Mouse (Mus musculus) kidney, postnatal 4 days (tissue): ENCODE measurements around the gene Tbccd1.

Experiments
- DNase-seq, 2 experiments: peaks; one replicate each; pipeline ENCODE4 v3.0.0; 2021; ENCODE audit warnings: mixed read lengths in 2 of 2

Gene Tbccd1

DNA sequence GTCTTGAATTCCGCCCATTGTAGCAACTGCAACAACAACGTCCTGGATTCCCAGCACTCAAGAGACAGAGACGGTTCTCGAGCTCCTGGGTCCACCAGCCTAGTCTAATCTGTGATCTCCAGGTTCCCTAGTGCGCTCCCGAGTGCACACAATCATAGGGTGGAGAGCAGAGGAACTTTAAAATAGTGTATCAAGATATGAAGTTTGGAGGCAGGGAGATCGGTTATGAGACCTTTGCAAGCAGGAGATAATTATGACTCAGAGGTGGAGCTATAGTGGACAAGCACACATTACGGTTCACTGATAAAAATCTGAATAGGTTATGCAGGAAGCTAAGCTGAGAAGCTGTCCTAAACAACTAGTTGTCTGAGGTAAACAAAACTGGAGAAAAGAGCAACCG lies 696 bp downstream of the Tbccd1 start:
- DNase-seq = no peak

DNA sequence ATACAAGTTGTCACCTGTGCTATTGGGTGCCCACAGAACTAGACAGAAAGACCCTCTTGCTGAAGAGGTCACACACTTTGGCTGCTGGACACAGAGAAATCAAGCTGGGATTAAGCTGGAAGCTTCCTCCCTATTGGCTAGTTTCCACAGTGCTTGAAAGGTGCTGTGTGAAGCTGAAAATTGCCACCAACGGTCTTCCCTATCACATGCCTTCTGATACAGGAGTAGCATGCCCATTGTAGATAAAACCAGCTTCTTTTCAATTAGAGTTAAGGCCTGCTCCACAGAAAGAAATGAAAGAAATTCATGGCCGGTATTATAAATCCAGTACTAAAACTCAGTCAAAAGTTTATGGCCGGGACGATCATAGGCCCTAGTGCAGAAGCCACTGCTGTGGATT lies 4.8 kb downstream of the Tbccd1 start:
- no peak for DNase-seq

DNA sequence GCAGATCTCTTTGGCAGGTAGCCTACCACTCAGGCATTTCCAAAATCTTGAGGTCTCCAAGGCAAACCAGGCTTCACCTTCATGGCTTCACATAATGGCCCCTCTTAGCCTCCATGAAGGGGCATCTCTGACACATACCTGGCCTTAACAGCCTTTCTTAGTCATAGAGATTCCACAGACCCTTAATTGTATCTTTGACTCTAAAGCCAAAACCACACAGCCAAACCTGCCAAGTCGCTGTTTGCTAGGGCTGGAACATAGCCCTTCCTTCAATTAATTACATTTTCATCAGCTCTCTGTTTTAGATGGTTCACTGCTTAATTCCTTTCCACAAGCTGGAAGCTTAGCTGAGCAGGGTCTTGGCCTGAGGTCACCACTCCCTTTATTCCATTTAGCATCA lies 9.1 kb downstream of the Tbccd1 start:
- no peak for DNase-seq

DNA sequence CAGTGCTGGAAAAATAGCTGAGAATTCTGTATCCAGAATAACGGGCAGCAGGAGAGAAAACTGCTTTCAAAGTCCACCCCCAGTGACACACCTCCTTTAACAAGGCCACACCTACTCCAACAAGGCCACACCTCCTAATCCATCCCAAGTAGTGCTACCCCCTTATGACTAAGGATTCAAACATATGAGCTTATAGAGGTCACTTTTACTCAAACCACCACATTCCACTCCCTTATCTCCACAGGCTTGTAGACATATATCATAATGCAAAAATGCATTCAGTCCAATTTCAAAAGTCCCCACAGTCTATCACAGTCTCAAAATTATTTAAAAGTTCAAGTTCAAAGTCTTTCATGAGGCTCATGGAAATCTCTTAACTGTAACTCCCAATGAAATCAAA lies 9.8 kb downstream of the Tbccd1 start:
- DNase-seq = no peak

DNA sequence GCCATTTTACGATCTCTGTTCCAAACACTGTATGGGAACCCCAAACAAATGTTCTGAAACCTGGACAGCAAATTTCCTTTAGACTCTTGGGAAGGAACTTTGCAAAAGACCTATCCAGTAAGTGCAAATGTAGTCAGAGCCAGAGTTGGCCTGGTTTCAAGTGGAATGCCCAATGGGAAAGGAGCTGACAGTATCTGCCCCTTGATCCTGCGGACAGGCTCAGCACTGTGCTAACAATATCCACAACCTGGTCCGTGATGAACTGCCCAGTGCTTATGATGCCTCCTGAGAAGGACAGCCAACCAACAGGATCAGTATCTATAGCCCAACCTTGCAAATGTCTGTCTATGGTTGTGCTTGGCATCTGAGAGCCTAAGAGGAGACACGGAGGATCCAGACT lies 12.0 kb downstream of the Tbccd1 start:
- peak in 1 of 2 experiments; percentile 5 for DNase-seq

DNA sequence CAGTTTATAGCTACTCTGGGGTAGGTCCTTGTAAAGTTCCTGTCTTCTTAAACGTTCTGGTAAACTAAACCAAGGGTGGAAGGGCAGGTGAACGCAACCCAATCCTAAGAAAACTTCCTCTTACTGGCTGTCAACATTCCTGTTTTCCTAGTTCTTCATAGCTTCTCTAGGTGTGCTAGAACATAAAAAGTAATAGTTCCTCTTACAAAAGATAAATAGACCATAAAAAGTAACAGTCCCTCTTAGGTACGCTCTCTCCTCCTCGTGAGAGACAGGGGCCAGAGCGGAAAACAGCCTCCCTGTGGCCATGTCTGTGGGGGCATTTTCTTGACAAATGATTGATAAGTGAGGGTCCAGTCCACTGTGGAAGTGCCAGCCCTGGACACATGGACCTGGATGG lies 12.6 kb downstream of the Tbccd1 start:
- DNase-seq = peak in 1 of 2 experiments; percentile 3

DNA sequence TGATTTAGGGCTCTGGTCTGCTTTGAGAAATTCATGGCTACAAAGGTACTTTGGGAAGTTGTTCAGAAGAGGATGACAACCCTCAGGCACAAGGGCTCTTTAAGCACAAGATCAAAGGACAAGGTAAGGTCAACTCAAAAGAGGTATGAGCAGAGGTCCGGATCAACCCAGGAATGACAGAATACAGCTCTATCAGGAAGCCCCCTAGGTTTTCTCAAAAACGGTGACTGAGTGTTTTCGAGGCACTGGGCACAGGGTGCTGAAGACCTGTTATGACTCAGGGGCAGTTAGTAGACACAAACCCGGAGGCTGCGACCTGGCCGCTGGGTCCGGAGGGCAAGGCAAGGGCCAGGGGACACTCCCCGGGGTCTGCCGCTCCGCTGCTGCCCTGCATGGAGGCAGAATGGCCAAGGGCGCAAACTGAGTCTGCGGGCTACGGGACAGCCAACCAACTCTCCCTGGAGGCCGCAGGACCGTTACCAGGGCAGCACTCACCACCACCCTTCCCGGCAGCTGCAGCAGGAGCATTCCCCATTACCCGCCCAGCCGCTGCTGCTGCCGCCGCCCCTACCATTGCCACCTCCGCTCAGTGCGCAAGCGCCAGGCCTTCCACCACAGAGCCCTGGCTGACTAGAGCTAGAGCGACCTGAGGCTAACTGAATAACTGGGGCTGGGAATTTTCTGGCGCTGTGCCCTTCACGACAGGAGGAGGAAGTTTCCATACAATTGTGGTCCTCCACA lies 13.2 kb downstream of the Tbccd1 start:
- peak; percentile 92 to 94 for DNase-seq

DNA sequence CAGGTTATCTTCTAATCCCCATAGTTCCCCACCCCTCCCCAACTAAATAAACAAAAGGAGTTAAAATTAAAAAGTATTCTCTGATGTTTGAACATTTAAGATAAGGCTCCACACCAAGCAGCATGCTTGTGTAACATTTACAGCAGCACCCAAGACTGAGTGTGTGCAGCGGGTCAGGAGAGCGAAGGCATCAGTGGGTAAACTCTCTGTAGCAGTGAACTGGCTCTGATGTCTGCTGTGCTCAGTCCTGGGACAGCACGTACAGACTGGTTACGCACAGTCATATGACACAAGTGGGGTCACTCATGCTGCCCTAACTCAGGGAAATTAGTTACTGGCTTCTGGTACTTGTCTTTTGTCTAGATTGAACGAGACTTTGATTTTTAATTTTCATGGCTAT lies 14.6 kb downstream of the Tbccd1 start:
- no peak for DNase-seq

DNA sequence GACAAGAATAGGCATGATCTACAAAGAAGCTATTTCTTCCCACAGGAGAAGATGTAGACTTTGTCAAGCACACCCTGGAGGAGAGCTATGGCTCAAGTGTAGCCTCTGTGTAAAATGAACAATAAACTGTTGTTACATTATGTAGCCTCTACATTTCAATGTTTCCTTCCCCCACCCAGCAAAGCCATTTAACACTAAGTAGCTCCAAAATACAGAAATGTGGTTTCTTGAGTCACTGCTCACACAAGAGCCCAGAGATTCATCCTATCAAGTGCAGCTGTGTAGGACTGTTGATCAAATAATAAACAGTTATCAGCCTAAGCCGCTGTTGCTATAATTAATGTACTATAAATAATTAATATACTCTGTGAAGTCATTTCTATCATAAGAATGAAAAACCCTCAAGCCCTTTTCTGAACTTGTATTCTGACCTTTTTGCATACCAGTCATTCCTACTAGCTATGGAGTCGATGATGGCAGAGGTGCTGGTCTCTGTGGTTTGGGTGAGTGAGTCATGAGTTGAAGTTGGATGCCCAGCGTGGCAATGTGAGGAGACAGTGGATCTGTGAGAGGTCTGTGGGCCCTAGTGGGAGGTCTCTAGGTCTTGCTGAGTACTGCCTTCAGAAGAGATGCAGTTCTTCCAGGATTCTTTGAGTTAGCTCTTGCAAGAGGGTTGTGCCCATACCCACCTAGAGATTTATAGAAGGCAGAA lies 18.2 kb downstream of the Tbccd1 start:
- no peak for DNase-seq

DNA sequence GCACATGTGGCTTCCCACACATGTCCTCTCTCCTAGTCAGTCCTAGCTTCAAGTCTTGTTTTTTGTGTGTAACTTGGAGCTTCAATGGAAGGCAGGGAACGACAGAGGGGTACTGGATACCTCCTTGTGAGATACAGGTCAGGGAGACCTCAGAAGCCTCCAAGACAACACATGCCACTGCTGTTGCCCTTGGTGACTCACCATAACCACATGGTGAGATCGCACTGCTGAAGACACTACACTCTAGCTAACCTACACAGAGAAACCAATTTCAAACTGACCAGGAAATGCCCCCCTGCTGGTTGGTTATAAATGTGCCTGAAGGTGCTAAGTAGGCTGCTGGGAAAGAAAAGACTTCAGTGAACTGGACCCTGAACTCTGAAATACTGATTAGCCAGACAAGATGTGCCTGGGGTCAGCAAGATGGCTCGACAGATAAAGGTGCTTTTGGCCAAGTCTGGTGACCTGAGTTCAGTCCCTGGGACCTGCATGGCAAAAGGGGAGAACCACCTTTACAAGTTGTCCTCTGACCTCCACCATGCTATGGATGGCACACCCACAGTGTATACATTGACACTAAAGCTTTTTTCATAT lies 24.4 kb downstream of the Tbccd1 start:
- DNase-seq = no peak

DNA sequence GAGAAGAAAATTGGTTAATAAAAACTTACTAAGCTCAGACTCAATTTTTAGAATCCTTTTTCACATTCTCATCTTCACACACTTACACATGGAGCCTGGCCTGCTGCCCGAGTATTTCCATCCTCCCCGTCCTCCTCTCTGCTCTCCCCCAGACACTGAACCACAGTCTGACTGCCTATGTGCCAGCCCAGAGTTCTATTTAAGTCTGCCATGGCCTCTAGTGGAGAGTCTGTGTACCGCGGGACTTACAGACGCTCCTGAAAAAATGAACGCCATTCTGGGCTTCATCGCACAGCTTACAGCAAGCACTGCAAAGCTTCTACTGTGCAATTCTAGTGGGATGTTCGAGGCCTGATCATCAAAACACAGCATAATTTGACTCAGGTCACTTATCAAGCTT lies 36.7 kb downstream of the Tbccd1 start:
- peak; percentile 15 to 36 for DNase-seq

DNA sequence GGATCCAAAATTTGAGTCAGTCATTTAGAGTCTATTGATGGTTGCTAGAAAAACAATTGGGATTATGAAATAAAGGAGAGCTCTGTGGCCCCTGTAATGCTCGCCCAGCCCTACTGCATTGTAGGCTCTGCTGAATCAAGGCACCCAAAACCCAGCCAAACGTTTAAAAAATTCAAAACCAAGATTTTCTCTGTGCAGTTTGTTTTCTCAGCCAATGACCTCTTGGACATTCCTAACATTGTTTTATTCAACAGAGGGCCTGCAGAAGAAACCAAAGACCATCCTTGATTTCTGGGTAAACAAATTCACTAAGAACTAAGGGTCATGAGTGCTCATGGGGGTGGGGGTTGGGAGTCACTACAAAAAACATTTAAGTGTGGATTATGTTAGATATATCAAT lies 46.0 kb downstream of the Tbccd1 start, which contains the start of gene Crygs:
Gene Crygs (minus strand): TSS at position 101 of the 400 bp plus-strand sequence.
- no peak for DNase-seq

DNA sequence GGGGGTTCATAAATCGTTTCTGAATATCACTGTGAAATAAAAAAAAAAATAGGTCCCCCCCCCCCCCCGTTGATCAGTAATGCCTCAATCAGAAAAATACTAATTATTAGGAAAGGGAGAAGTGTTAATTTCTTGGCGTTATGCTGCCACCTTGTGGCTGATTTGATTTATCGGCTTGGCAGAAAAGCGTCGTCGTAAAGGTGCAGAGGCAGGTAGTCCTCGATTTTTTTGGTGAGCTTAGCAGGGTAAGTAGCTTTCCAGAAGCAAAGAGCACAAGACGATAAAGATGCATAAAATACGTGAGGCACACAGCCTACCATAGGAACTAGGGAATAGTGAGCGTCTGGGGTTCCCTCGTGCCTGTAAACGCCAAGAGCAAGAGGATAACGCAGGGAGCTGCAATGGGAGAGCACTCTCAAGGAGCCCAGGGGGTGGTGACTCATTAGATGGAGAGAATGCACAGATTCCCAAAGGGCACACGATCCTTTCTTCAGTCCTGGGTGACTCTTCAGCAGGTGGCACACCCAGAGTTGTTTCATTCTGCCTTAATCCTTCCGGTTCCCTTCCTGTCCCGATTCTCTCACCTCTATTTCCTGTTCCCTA lies 49.9 kb downstream of the Tbccd1 start:
- DNase-seq = peak; percentile 61 to 67

DNA sequence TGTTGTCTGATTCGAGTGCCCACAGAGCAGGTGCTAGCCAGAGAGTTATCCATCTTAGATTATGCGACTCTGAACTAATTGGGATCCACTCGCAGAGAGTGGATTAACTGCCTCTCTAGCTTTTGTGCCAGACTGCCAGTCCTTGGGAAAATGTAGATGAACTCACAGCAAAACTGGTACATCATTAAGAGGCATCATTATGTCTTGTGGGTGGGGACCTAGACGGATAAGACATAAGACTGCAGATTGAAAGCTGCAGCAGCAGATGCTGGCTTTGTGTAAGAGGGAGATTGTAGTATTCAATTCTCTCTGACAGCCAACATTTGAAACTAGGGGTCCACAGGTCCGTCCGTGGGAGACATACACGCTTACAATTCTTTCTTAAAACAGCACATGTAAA lies 54.7 kb downstream of the Tbccd1 start:
- DNase-seq = no peak

DNA sequence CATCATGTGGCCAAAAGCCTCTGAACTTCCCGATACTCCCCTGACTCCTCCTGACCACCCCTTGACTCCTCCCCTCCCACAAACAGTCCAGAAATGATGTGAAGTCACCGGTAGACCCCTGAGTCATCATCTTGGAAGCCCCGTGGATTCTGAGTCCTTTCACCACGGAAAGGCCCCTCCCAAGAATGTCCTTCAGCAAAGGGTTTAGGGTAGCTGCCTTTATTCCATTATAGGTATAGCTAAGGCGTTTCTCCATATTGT lies 56.7 kb downstream of the Tbccd1 start:
- DNase-seq = no peak

DNA sequence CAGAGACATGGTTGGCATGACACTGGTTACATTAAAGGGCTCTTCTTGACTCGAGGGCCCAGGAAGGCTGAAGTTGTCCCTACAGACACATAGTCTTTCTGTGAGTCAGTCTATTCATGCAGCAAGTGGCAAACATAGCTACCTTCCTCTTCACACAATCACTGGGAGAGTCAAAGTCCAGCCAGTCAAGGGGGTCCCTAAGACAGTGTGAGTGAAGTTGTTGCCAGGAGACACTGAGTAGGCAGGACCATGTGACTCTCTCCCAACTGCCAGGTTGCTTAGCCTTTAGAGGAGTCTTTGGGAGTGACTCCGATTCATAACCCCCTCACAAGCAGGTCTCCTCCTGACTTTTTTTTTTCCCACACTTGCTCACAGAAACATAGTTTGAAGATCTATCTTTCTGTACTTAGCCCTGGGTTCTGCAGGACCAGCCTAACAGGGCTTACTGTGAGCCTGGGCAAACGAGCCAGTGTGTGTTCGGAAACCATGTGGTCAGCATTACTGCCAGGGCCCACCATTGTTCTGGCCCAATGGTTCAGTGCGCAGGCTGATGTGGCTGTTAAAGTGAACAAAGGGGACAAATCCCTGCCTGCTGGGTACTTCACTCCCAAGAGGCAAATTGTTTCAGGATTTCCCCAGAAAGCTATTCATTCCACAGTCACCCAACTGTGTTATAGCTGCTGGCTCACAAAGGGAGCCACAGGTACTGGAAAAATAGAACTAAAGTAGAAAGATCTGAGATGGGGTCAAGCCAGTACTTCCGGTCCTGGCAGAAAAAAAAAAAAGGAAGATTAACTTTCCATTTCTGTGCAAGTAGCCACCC lies 57.2 kb downstream of the Tbccd1 start:
- DNase-seq = peak in 1 of 2 experiments; percentile 10

DNA sequence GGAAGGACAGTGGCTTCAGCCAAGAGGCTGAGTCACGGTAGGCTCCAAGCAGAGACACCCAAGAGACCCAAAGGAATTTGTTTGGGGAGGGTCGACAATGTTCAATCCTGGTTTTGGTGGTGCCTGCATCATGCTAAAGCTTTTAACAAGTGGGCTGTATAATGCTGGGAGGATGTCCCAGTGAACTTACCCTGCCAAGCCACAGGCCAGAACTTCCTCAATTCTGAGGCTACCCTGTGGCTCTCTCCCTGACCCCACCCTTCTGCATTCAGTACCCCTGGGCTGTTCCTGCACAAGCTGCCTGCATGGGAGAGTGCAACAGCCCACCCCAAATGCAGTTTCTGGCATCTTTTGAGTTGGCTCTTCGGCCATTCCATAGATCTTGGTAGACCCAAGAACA lies 58.9 kb downstream of the Tbccd1 start:
- no peak for DNase-seq

DNA sequence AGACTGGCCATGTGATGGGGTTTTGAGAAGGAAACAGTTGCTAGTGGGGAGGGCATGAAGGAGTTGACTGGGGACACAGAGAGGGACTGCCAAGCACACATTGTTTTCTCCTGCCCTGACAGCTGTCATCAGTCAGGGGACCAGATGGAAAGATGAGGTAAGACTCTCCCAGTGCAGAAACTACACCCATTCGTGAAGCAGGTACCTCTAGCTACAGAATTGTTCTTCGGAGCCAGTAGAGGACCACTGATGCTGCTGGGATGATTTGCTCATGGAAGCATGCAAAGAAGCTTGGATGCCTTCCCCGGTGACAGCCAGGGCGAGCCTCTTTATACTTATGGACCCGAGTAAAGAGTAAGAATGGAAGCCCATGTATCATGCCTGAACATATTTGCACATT lies 59.9 kb downstream of the Tbccd1 start:
- DNase-seq = no peak

DNA sequence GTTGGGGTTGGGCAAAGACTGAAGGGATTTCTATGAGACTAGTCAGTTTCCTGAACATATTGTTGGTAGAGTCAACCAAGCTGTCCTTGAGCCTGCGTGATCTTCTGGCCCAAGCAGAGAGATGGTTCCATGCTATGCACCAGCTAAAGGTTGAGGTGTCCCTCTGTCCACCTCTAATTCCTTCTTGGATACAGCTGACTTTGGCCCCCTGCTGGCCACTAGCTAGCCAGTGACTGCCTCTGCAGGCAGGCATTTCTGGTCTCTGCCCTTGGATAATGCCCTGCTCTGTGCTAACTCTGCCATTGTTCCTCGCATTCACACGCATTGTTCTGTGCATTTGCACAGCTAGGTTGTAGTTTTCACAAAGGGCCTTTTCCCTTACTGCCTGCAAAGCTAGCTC lies 62.0 kb downstream of the Tbccd1 start:
- peak; percentile 52 to 57 for DNase-seq

DNA sequence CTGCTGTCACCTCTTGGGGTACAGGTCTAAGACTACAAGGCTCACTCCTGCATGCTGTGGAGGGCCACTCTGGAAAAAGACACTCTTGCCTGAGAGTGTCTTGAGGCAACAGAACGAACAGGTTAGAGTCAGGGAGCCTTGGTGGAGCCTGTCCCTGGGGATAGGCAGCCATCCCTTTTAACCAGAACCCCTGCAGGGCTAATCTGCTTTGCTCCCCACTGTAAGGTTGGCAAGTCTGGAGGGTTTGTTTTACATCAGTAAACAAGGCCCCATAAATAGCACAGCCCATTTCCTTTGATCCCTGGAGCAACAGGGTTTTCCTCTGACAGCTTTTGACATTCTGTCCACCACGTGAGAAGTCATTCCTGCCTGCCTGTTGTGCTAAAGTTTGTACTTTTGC lies 66.2 kb downstream of the Tbccd1 start:
- DNase-seq = no peak

DNA sequence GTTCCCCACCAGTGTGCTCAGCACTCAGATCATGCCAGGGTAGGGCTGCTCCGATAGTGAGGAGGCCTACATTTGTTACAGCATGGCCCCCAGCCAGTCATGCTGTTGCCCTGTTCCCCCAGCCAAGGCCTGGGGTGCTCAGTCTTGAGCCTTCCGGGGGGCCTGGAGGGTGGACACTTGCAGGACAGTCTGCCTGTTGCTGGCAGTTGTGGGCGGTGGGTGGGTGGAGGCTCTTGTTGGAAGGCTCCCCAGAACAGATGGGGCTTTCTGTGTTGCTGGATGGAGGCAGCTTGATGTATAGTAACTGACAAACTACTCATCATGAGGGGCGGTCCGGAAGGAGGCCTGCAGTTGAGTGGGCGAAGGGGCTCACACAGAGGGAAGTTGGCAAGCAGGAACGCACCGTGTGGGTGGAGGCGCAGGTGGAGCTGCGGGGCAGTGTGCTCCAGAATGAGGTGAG lies 67.5 kb downstream of the Tbccd1 start:
- DNase-seq = no peak

DNA sequence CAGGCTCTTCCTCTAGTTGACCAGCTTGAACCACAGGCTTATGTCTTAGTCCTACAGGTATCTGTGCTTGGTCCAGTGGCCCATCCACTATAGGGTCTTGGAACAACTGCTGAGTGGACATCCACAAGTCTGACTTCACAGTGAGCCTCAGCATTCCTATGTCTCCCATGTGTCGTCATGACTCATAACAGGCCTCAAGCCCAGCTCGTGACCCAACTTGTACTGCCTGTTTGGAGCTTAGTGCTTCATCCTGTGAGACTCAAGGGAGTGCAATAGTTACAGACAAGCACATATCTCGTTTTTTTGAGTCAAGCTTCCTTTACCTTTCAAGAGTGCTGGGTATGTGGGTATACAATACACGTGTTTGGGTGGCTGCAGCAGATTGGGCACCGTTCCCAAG lies 74.8 kb downstream of the Tbccd1 start:
- DNase-seq = no peak
